Mouse (Mus musculus): Measurements from ENCODE around the gene Nnmt. TPM values are rescaled to one million over a fixed set of nuclear protein-coding genes. Genes with fewer than 3 reads are reported as not detected.

Nnmt gene
- polyA plus RNA-seq, 1 experiment from 2014 or later, result 5.3 TPM

DNA sequence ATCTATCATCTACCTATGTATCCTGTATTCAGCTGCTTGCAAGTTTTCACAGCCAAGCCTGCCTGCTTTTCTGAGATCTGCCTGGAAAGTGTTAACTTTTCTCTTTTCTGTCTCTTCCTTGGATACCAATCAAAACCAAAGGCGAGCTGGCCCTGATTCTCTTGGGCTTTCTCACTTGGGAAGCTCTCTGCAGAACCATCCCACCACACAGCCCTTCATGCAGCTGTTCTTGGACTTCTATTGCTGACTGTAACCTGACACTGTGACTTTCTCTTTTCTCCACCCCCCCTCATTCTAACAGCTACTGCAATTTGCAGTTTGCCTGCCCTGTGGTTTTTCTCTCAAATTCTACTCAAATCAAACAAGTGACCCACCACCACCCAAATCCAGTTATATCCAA lies 6.1 kb upstream of the Nnmt start:
- no peak overlapping the region for H3K4me2 ChIP-seq (replicated peaks; ENCODE audit: low read depth)
- 13% methylated on average over 1 of the region's 1 CpGs for WGBS
- no peak overlapping the region for H3K9ac ChIP-seq (ENCODE audit: low read length)
- H3K9me3 ChIP-seq (ENCODE audit: control insufficient read depth, low read length), result no peaks in the 10 kb centered on the region
- H3K27me3 ChIP-seq (ENCODE audit: control insufficient read depth, insufficient read depth, low read length), result no peaks in the 10 kb centered on the region
- H3K27ac ChIP-seq (replicated peaks), result no peak overlapping the region
- no peak for TF ChIP-seq EP300 (optimal IDR thresholded peaks at IDR 0.05)
- TF ChIP-seq CTCF (IDR thresholded peaks at IDR 0.05; ENCODE audit: low read depth), result no peak
- no peaks in the 10 kb centered on the region for H3K4me1 ChIP-seq (replicated peaks; ENCODE audit: control insufficient read depth, insufficient read depth)
- no peak overlapping the region for H3K4me3 ChIP-seq (ENCODE audit: low read depth, low read length)
- no peak for DNase-seq (ENCODE audit: low spot score)
- no peaks in the 10 kb centered on the region for H3K36me3 ChIP-seq (ENCODE audit: control insufficient read depth, insufficient read depth, low read length)
- ATAC-seq (ENCODE audit: low FRiP score, low TSS enrichment), result no peak

DNA sequence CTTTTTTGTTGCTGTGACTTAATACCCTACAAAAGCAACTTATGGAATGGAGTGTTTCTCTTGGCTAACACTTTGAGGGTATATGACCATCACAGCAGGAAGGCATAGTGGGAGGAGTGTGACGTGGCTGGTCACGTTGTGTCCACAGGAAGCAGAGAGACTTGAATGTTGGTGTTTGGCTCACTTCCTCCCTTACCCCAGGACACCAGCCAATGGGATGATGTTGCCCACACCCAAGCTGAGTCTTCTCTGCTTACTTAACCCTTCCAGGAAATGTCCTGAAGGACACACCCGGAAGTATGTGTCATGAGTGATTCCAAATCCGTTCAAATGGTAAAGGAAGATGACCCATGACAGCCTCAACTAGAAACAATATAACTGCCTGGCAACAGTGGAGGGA lies 4.8 kb upstream of the Nnmt start:
- no peaks in the 10 kb centered on the region for H3K36me3 ChIP-seq (ENCODE audit: control insufficient read depth, insufficient read depth, low read length)
- no peak overlapping the region for H3K27ac ChIP-seq (replicated peaks)
- no peak for TF ChIP-seq EP300 (optimal IDR thresholded peaks at IDR 0.05)
- TF ChIP-seq CTCF (IDR thresholded peaks at IDR 0.05; ENCODE audit: low read depth), result no peak
- H3K9me3 ChIP-seq (ENCODE audit: control insufficient read depth, low read length), result no peaks in the 10 kb centered on the region
- ATAC-seq (ENCODE audit: low FRiP score, low TSS enrichment) (no peak), DNase-seq (ENCODE audit: low spot score) (no peak)
- no peak overlapping the region for H3K4me3 ChIP-seq (ENCODE audit: low read depth, low read length)
- H3K9ac ChIP-seq (ENCODE audit: low read length), result no peak overlapping the region
- no peaks in the 10 kb centered on the region for H3K4me1 ChIP-seq (replicated peaks; ENCODE audit: control insufficient read depth, insufficient read depth)
- 56% methylated on average over 4 of the region's 4 CpGs for WGBS
- H3K27me3 ChIP-seq (ENCODE audit: control insufficient read depth, insufficient read depth, low read length), result no peaks in the 10 kb centered on the region
- no peak overlapping the region for H3K4me2 ChIP-seq (replicated peaks; ENCODE audit: low read depth)

DNA sequence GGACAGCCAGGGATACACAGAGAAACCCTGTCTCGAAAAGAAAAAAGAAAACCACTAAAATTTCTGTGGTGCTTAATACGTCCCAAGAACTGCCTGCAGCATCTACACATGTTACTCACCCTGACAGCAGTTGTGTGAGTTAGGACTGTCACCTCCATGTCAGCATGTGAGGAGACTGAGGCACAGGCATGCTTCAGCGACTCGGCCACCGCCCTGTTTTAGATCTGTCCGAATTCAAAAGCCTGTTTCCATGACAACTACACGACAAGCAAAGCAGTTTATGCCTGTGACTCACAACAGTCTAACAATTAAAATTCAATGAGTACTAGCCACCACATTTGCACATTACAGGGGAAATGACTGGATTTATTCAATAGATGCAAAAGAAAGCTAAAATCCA lies 2.5 kb upstream of the Nnmt start:
- no peaks in the 10 kb centered on the region for H3K9me3 ChIP-seq (ENCODE audit: control insufficient read depth, low read length)
- TF ChIP-seq CTCF (IDR thresholded peaks at IDR 0.05; ENCODE audit: low read depth), result no peak
- no peak for TF ChIP-seq EP300 (optimal IDR thresholded peaks at IDR 0.05)
- 59% methylated on average over 7 of the region's 7 CpGs for WGBS
- no peaks in the 10 kb centered on the region for H3K36me3 ChIP-seq (ENCODE audit: control insufficient read depth, insufficient read depth, low read length)
- no peak overlapping the region for H3K4me3 ChIP-seq (ENCODE audit: low read depth, low read length)
- ATAC-seq (ENCODE audit: low FRiP score, low TSS enrichment) (no peak), DNase-seq (ENCODE audit: low spot score) (no peak)
- no peak overlapping the region for H3K27ac ChIP-seq (replicated peaks)
- H3K4me2 ChIP-seq (replicated peaks; ENCODE audit: low read depth), result no peak overlapping the region
- no peaks in the 10 kb centered on the region for H3K27me3 ChIP-seq (ENCODE audit: control insufficient read depth, insufficient read depth, low read length)
- H3K4me1 ChIP-seq (replicated peaks; ENCODE audit: control insufficient read depth, insufficient read depth), result no peaks in the 10 kb centered on the region
- no peak overlapping the region for H3K9ac ChIP-seq (ENCODE audit: low read length)

DNA sequence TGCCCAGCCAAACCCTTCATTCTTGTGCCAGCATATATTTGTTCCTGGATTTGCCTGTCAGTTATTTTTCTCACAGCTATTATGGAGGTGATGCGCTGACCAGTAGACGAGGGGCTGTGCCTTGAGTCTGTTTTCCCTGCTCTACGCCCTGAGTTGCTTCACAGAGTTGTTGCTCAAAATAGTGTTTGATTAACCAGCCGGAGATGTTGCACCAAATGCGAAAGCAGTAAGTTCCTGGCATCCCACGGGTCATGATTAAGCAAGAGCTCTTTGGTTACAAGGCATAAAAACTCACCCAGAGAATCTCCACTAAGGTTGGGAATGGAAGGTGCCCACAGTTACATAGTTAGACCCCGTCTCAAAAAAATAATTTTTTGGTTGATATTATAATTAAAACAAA lies 1.2 kb upstream of the Nnmt start:
- 82% methylated on average over 7 of the region's 7 CpGs for WGBS
- TF ChIP-seq CTCF (IDR thresholded peaks at IDR 0.05; ENCODE audit: low read depth) (no peak), EP300 (optimal IDR thresholded peaks at IDR 0.05) (no peak)

DNA sequence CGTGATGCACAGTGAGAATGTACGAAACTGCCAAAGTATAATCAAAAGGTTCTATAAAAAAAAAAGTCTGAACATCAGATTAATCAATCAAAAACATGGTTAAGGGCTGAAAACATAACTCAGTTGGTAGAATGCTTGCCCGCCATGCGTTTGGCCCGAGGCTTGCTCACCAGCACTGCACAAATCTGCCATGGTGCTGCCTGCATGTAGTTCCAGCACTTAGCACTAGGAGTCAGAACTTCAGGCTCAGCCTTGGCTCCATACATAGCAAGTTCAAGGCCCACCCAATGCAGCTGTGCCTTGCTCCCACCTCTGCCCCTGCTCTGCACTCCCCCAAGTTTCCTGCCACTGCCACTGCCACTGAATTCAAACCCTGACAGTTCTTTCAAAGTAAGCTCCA lies 744 bp upstream of the Nnmt start:
- no peak overlapping the region for H3K9ac ChIP-seq (ENCODE audit: low read length)
- H3K4me1 ChIP-seq (replicated peaks; ENCODE audit: control insufficient read depth, insufficient read depth), result no peaks in the 10 kb centered on the region
- no peak overlapping the region for H3K4me3 ChIP-seq (ENCODE audit: low read depth, low read length)
- DNase-seq (ENCODE audit: low spot score) (no peak), ATAC-seq (ENCODE audit: low FRiP score, low TSS enrichment) (no peak)
- no peaks in the 10 kb centered on the region for H3K9me3 ChIP-seq (ENCODE audit: control insufficient read depth, low read length)
- no peaks in the 10 kb centered on the region for H3K36me3 ChIP-seq (ENCODE audit: control insufficient read depth, insufficient read depth, low read length)
- H3K27me3 ChIP-seq (ENCODE audit: control insufficient read depth, insufficient read depth, low read length), result no peaks in the 10 kb centered on the region
- 92% methylated on average over 5 of the region's 5 CpGs for WGBS
- no peak overlapping the region for H3K27ac ChIP-seq (replicated peaks)
- H3K4me2 ChIP-seq (replicated peaks; ENCODE audit: low read depth), result no peak overlapping the region
- no peak for TF ChIP-seq EP300 (optimal IDR thresholded peaks at IDR 0.05)
- TF ChIP-seq CTCF (IDR thresholded peaks at IDR 0.05; ENCODE audit: low read depth), result peak; percentile 31; the same call in 1 of the 2 replicates

More for the DNA sequence above, 1.2 kb upstream of the Nnmt start:
- no peak overlapping the region for H3K27ac ChIP-seq (replicated peaks)
- DNase-seq (ENCODE audit: low spot score), result no peak
- H3K4me3 ChIP-seq (ENCODE audit: low read depth, low read length), result no peak overlapping the region
- no peaks in the 10 kb centered on the region for H3K36me3 ChIP-seq (ENCODE audit: control insufficient read depth, insufficient read depth, low read length)
- no peak overlapping the region for H3K9ac ChIP-seq (ENCODE audit: low read length)
- ATAC-seq (ENCODE audit: low FRiP score, low TSS enrichment), result no peak
- H3K4me1 ChIP-seq (replicated peaks; ENCODE audit: control insufficient read depth, insufficient read depth), result no peaks in the 10 kb centered on the region
- H3K9me3 ChIP-seq (ENCODE audit: control insufficient read depth, low read length), result no peaks in the 10 kb centered on the region
- no peaks in the 10 kb centered on the region for H3K27me3 ChIP-seq (ENCODE audit: control insufficient read depth, insufficient read depth, low read length)
- no peak overlapping the region for H3K4me2 ChIP-seq (replicated peaks; ENCODE audit: low read depth)

DNA sequence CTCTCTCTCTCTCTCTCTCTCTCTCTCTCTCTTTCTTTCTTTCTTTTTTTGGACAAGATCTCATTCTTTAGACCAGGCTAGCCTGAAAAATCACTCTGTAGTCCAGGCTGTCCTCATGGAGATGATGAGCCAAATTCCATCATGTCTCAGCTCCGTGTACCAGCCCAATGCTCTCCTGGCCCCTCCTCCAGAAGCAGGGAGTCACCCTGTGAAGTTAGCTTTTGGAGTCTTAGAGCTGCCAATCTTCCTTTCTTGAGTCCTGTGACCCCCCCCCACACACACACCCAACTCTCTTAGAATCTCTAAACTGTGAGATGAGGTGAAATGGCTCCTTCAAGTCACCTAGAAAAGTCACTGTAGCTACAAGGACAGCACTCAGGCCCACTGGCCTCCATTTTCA lies 727 bp downstream of the Nnmt start:
- no peaks in the 10 kb centered on the region for H3K9me3 ChIP-seq (ENCODE audit: control insufficient read depth, low read length)
- ATAC-seq (ENCODE audit: low FRiP score, low TSS enrichment) (no peak), DNase-seq (ENCODE audit: low spot score) (no peak)
- H3K9ac ChIP-seq (ENCODE audit: low read length), result no peak overlapping the region
- no peak for TF ChIP-seq CTCF (IDR thresholded peaks at IDR 0.05; ENCODE audit: low read depth)
- TF ChIP-seq EP300 (optimal IDR thresholded peaks at IDR 0.05), result no peak
- H3K36me3 ChIP-seq (ENCODE audit: control insufficient read depth, insufficient read depth, low read length), result no peaks in the 10 kb centered on the region
- 71% methylated on average over 1 of the region's 1 CpGs for WGBS
- no peaks in the 10 kb centered on the region for H3K27me3 ChIP-seq (ENCODE audit: control insufficient read depth, insufficient read depth, low read length)
- no peak overlapping the region for H3K27ac ChIP-seq (replicated peaks)
- H3K4me2 ChIP-seq (replicated peaks; ENCODE audit: low read depth), result peak overlapping the region; percentile 14; the same call in 1 of the 2 replicates
- H3K4me1 ChIP-seq (replicated peaks; ENCODE audit: control insufficient read depth, insufficient read depth), result no peaks in the 10 kb centered on the region
- H3K4me3 ChIP-seq (ENCODE audit: low read depth, low read length), result no peak overlapping the region
